Mouse (Mus musculus) kidney, adult 2 months (tissue): ENCODE data around the gene Tenm3. TPM values are rescaled to one million over a fixed set of nuclear protein-coding genes. Genes with fewer than 3 reads are reported as not detected.

ENCODE experiments used
- DNase-seq: peaks from one replicate; pipeline ENCODE4 v3.0.0; 2021
- H3K27ac ChIP-seq: fragments of 200-500 bp; 2 replicates; pipeline ENCODE4 v1.5.1; 2012; ENCODE audit warnings: low read depth, low read length, control low read depth, inconsistent platforms; ENCODE audit not compliant: insufficient read depth
- H3K27me3 ChIP-seq: fragments of 200-500 bp; replicated peaks from 2 replicates; pipeline ENCODE4 v1.6.1; 2012; ENCODE audit warnings: mild to moderate bottlenecking, moderate library complexity, low read length, inconsistent platforms; ENCODE audit not compliant: control insufficient read depth, insufficient read depth
- H3K36me3 ChIP-seq: fragments of 200-500 bp; 2 replicates; pipeline ENCODE4 v1.6.1; 2012; ENCODE audit warnings: mild to moderate bottlenecking, moderate library complexity, low read length, inconsistent platforms; ENCODE audit not compliant: control insufficient read depth, insufficient read depth
- H3K4me1 ChIP-seq: fragments of 200-500 bp; 2 replicates; pipeline ENCODE4 v1.6.1; 2011; ENCODE audit warnings: low read length; ENCODE audit not compliant: control insufficient read depth, insufficient read depth
- H3K4me3 ChIP-seq: fragments of 200-500 bp; 2 replicates; pipeline ENCODE4 v1.5.1; 2011; ENCODE audit warnings: mild to moderate bottlenecking, low read depth, low read length, control low read depth; ENCODE audit not compliant: insufficient read depth
- CTCF ChIP-seq: fragments of 200-500 bp; conservative IDR thresholded peaks from 2 replicates; pipeline ENCODE4 v1.5.1; 2011; ENCODE audit warnings: low read depth, mild to moderate bottlenecking, control low read depth, low read length, moderate library complexity, mixed read lengths; ENCODE audit not compliant: insufficient read depth, insufficient read length
- POLR2A ChIP-seq: fragments of 200-500 bp; IDR thresholded peaks from one replicate; pipeline ENCODE4 v1.6.1; 2011; ENCODE audit warnings: low read depth, low read length, control low read depth
- WGBS: fragments of 180-500 bp; shearing (Covaris S2); methylation state at CpG from one replicate; pipeline ENCODE4 v1.1.7; 2018; 5-methylcytosine and 5-hydroxymethylcytosine counted together
- polyA plus RNA-seq: library from polyadenylated mRNA; depleted of rRNA; stranded (reverse); fragments of >200 nt; gene quantifications from 2 replicates; pipeline ENCODE4 v1.2.3, GENCODE M21; 2012

Gene Tenm3
- polyA plus RNA-seq, 1 experiment, result 2.0 TPM

DNA sequence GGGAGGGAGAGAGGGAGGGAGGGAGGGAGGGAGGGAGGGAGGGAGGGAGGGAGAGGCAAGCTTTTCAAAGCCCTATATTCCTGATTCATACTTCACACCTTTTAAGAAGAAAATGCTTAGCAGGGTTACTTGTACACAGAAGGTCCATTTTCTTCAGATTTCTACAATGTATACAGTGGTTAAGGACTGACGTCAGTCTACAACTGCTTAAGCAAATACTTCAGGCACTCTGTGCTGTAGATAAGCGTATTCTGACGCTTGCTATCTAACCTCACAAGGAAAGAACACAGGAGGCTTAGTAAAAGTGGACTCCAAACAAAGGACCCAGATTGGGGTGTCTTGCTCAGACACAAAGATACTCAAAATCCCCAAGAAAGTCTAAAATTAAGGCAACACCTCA is 34.6 kb downstream of the Tenm3 start:
- 94% methylated on average over 3 of the region's 3 CpGs for WGBS
- H3K36me3 ChIP-seq, result no peaks in the 10 kb centered on the region
- H3K4me3 ChIP-seq, result no peak overlapping the region
- TF ChIP-seq POLR2A, result no peak
- no peak for TF ChIP-seq CTCF
- H3K27me3 ChIP-seq, result no peaks in the 10 kb centered on the region
- H3K27ac ChIP-seq, result no peak overlapping the region
- no peaks in the 10 kb centered on the region for H3K4me1 ChIP-seq
- DNase-seq, result no peak

DNA sequence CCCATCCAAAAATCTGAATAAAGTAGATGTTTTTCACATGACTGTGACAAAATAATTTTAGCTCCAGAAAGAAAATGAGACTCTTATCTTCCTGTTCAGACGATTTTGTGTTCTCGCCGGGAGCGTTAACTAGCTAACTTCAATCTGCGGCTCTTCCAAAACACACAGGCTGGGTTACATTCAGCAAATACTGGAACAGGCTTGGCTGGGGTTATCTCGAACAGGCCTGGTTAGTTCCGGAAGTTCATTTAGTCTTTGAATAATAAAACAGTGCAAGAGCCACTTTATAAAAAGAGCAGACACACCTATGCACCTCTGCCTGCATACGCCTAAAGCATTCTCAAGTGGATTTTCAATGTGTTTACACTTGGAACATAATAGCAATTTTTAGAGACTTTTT is 40.7 kb downstream of the Tenm3 start:
- Histone ChIP-seq H3K27ac (no peak overlapping the region), H3K4me1 (no peaks in the 10 kb centered on the region), H3K4me3 (no peak overlapping the region), H3K27me3 (no peaks in the 10 kb centered on the region), H3K36me3 (no peaks in the 10 kb centered on the region)
- DNase-seq, result no peak
- TF ChIP-seq POLR2A (no peak), CTCF (no peak)
- 74% methylated on average over 8 of the region's 8 CpGs for WGBS

DNA sequence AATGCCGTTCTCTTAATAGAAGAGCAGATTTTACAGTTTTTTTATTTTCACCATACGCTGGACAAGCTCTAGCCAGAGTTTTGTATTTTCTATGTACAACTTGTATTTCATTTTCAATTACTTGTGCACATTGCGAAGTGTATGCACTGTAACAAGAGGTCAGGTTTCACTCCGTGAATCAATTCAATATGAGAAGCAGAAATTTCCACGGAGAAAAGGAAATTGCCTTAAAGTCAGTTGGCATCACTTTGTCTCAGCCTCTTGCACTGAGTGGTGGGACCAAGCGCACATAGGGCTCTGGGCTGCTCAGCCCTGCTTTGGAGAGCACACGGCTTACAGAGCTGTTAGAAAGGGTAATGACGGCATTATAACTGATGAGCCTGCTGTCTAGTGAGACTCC is 41.5 kb downstream of the Tenm3 start:
- DNase-seq, result no peak
- Histone ChIP-seq H3K27me3 (no peaks in the 10 kb centered on the region), H3K36me3 (no peaks in the 10 kb centered on the region), H3K27ac (no peak overlapping the region), H3K4me3 (no peak overlapping the region), H3K4me1 (no peaks in the 10 kb centered on the region)
- TF ChIP-seq CTCF (no peak), POLR2A (no peak)
- WGBS, result 65% methylated on average over 8 of the region's 8 CpGs

DNA sequence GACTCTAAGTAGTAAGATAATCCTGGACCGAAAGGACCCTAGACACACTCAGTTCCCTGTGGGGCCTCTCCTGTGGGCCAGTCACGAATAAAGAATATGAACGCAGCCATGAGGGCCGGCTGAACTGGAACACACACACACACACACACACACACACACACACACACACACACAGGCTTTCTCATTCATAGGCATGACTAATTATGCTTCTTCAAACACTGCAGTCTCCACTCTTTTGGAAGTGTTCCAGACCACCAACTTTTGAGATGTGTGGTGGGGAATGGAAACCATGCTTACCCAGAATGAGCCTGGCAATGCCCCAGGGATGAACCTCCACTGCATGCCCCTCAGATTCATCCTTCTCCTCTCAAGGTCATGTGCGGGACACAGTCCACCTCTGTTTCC is 45.8 kb downstream of the Tenm3 start:
- no peak for TF ChIP-seq POLR2A
- no peak for TF ChIP-seq CTCF
- WGBS, result 63% methylated on average over 5 of the region's 5 CpGs

DNA sequence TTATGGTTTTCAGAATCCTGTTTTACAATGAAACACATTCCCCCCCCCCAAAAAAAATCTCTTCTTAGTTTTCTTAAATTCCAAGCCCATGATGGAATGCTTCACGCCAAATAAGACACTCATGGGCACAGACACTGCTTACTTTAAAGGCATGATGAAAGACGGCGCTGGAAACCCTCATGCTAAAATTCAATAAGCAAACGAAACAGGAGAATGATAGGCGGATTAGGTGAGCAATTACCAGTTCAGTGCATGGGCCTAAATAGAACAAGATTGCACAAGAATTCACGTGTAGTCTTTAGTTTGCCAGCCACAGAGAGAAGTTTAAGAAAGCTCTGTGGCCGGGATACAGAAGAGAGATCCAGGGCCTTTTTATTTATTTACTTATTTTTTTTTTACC is 49.5 kb downstream of the Tenm3 start:
- H3K27me3 ChIP-seq, result no peaks in the 10 kb centered on the region
- H3K4me1 ChIP-seq, result no peaks in the 10 kb centered on the region
- no peak overlapping the region for H3K4me3 ChIP-seq
- no peaks in the 10 kb centered on the region for H3K36me3 ChIP-seq
- WGBS, result 81% methylated on average over 7 of the region's 7 CpGs
- no peak for DNase-seq
- TF ChIP-seq POLR2A (no peak), CTCF (no peak)
- H3K27ac ChIP-seq, result no peak overlapping the region

More for the DNA sequence above, 45.8 kb downstream of the Tenm3 start:
- no peak for DNase-seq
- Histone ChIP-seq H3K4me1 (no peaks in the 10 kb centered on the region), H3K27ac (no peak overlapping the region), H3K27me3 (no peaks in the 10 kb centered on the region), H3K36me3 (no peaks in the 10 kb centered on the region), H3K4me3 (no peak overlapping the region)

DNA sequence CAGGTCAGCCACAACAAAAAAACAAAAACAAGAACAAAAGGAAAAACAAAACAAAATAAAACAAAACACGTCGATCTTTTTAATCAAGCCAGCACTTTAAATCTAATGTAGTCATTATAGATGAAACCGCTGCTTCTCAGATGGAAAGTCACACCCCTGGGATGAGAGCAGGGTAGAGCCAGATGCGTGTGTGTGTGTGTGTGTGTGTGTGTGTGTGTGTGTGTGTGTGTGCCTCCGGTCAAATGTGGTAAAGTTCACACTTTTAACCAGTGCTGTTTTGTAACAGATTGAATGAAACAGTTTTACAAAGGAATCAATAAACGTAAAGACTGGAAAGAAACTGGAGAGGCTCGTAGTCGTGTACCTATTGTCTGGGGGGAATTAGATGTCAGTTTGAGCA is 50.0 kb downstream of the Tenm3 start:
- WGBS, result 80% methylated on average over 8 of the region's 8 CpGs
- Histone ChIP-seq H3K27ac (no peak overlapping the region), H3K36me3 (no peaks in the 10 kb centered on the region), H3K4me1 (no peaks in the 10 kb centered on the region), H3K27me3 (no peaks in the 10 kb centered on the region), H3K4me3 (no peak overlapping the region)
- DNase-seq, result no peak
- TF ChIP-seq CTCF (no peak), POLR2A (no peak)

DNA sequence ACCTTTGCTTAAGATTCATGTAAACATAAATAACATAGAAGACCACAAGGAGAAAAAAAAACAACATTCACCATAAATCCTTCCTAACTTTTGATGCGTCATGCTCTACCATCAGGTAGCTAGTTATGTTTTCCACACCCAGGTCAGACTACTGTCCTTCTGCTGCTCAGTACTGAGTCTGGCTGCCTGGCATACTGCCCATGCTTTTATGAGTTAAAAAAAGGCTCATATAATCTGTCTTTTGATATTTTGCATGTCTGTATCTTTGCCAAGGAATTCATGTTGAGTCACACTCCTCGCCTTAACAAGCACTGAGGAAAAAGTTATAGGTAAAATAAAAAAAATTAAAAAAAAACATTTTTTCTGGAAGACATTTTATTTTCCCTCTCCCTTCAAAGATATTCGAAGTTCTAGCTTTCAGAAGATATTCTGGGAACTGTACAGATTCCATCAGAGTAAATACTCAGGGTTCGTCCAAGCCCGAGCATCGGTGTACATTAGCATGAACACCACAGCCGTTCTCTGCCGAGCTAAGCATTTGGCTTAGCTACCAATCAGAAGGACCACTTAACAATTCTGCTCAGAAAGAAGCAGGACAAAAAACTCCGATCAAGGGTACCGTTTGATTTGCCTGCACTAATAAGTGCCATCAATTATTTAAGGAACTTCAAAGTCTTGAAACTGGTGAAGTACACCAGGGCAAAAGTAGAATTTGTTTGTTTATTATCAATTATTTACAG is 51.0 kb downstream of the Tenm3 start:
- TF ChIP-seq CTCF (no peak), POLR2A (no peak)
- H3K4me3 ChIP-seq, result no peak overlapping the region
- no peaks in the 10 kb centered on the region for H3K27me3 ChIP-seq
- no peaks in the 10 kb centered on the region for H3K36me3 ChIP-seq
- H3K4me1 ChIP-seq, result no peaks in the 10 kb centered on the region
- H3K27ac ChIP-seq, result no peak overlapping the region
- no peak for DNase-seq
- 68% methylated on average over 10 of the region's 10 CpGs for WGBS
